Mouse (Mus musculus): Measurements from ENCODE around the gene Dock11. TPM values are rescaled to one million over a fixed set of nuclear protein-coding genes. Genes with fewer than 3 reads are reported as not detected.

The Dock11 gene
- polyA plus RNA-seq, 1 experiment from 2014 or later = 28.6 TPM

- Histone ChIP-seq H3K4me3 (replicated peaks) (no peak overlapping the region), H3K27ac (no peak overlapping the region), H3K27me3 (no peaks in the 10 kb centered on the region), H3K9me3 (no peaks in the 10 kb centered on the region), H3K36me3 (replicated peaks) (no peaks in the 10 kb centered on the region), H3K4me1 (no peaks in the 10 kb centered on the region), H3K9ac (no peak overlapping the region), H3K4me2 (no peak overlapping the region)
- 91% methylated on average over 3 of the region's 3 CpGs for WGBS
- no peak for ATAC-seq (ENCODE audit: low FRiP score)
Observed at GRCm38 (mm10) chrX:35920096-35920607, 31.5 kb downstream of the Dock11 start.

GRCm38 (mm10) chrX:35921922-35922321, 33.3 kb downstream of the Dock11 start:
- Histone ChIP-seq H3K9ac (no peak overlapping the region), H3K36me3 (replicated peaks) (no peaks in the 10 kb centered on the region), H3K4me1 (no peaks in the 10 kb centered on the region), H3K27me3 (no peaks in the 10 kb centered on the region), H3K9me3 (no peaks in the 10 kb centered on the region), H3K27ac (no peak overlapping the region), H3K4me3 (replicated peaks) (no peak overlapping the region), H3K4me2 (no peak overlapping the region)
- WGBS = 92% methylated on average over 3 of the region's 3 CpGs
- ATAC-seq (ENCODE audit: low FRiP score) = no peak

GRCm38 (mm10) chrX:35924705-35925264, 36.2 kb downstream of the Dock11 start:
- 83% methylated on average over 1 of the region's 1 CpGs for WGBS
- no peak for ATAC-seq (ENCODE audit: low FRiP score)

GRCm38 (mm10) chrX:35930094-35930933, 41.7 kb downstream of the Dock11 start:
- H3K27me3 ChIP-seq = no peaks in the 10 kb centered on the region
- no peak overlapping the region for H3K4me2 ChIP-seq
- no peaks in the 10 kb centered on the region for H3K4me1 ChIP-seq
- H3K9ac ChIP-seq = no peak overlapping the region
- H3K27ac ChIP-seq = no peak overlapping the region
- WGBS = 88% methylated on average over 9 of the region's 9 CpGs
- ATAC-seq (ENCODE audit: low FRiP score) = no peak
- no peaks in the 10 kb centered on the region for H3K36me3 ChIP-seq (replicated peaks)
- no peak overlapping the region for H3K4me3 ChIP-seq (replicated peaks)
- H3K9me3 ChIP-seq = no peaks in the 10 kb centered on the region

More at GRCm38 (mm10) chrX:35924705-35925264, 36.2 kb downstream of the Dock11 start:
- Histone ChIP-seq H3K4me2 (no peak overlapping the region), H3K9ac (no peak overlapping the region), H3K27me3 (no peaks in the 10 kb centered on the region), H3K4me1 (no peaks in the 10 kb centered on the region), H3K36me3 (replicated peaks) (no peaks in the 10 kb centered on the region), H3K27ac (no peak overlapping the region), H3K9me3 (no peaks in the 10 kb centered on the region), H3K4me3 (replicated peaks) (no peak overlapping the region)

- H3K9ac ChIP-seq = no peak overlapping the region
- no peaks in the 10 kb centered on the region for H3K36me3 ChIP-seq (replicated peaks)
- WGBS = 86% methylated on average over 3 of the region's 3 CpGs
- H3K27me3 ChIP-seq = no peaks in the 10 kb centered on the region
- H3K27ac ChIP-seq = no peak overlapping the region
- ATAC-seq (ENCODE audit: low FRiP score) = no peak
- no peaks in the 10 kb centered on the region for H3K9me3 ChIP-seq
- no peaks in the 10 kb centered on the region for H3K4me1 ChIP-seq
- no peak overlapping the region for H3K4me2 ChIP-seq
- no peak overlapping the region for H3K4me3 ChIP-seq (replicated peaks)
Observed at GRCm38 (mm10) chrX:35930934-35931406, 42.3 kb downstream of the Dock11 start.

GRCm38 (mm10) chrX:35931945-35932344, 43.3 kb downstream of the Dock11 start:
- H3K27me3 ChIP-seq = no peaks in the 10 kb centered on the region
- no peak overlapping the region for H3K9ac ChIP-seq
- H3K4me1 ChIP-seq = no peaks in the 10 kb centered on the region
- H3K9me3 ChIP-seq = no peaks in the 10 kb centered on the region
- no peak overlapping the region for H3K27ac ChIP-seq
- ATAC-seq (ENCODE audit: low FRiP score) = no peak
- no peak overlapping the region for H3K4me3 ChIP-seq (replicated peaks)
- 67% methylated on average over 1 of the region's 1 CpGs for WGBS
- no peak overlapping the region for H3K4me2 ChIP-seq
- H3K36me3 ChIP-seq (replicated peaks) = no peaks in the 10 kb centered on the region

GRCm38 (mm10) chrX:35932952-35933351, 44.3 kb downstream of the Dock11 start:
- no peaks in the 10 kb centered on the region for H3K36me3 ChIP-seq (replicated peaks)
- ATAC-seq (ENCODE audit: low FRiP score) = no peak
- H3K9ac ChIP-seq = no peak overlapping the region
- H3K4me3 ChIP-seq (replicated peaks) = no peak overlapping the region
- no peaks in the 10 kb centered on the region for H3K4me1 ChIP-seq
- no peak overlapping the region for H3K27ac ChIP-seq
- no peak overlapping the region for H3K4me2 ChIP-seq
- no peaks in the 10 kb centered on the region for H3K9me3 ChIP-seq
- H3K27me3 ChIP-seq = no peaks in the 10 kb centered on the region

- no peak for ATAC-seq (ENCODE audit: low FRiP score)
- Histone ChIP-seq H3K36me3 (replicated peaks) (no peaks in the 10 kb centered on the region), H3K9me3 (no peaks in the 10 kb centered on the region), H3K9ac (no peak overlapping the region), H3K4me1 (no peaks in the 10 kb centered on the region), H3K27ac (no peak overlapping the region), H3K27me3 (no peaks in the 10 kb centered on the region), H3K4me2 (no peak overlapping the region), H3K4me3 (replicated peaks) (no peak overlapping the region)
- 79% methylated on average over 5 of the region's 5 CpGs for WGBS
Observed at GRCm38 (mm10) chrX:35938112-35938511, 49.5 kb downstream of the Dock11 start.

GRCm38 (mm10) chrX:35946394-35946793, 57.8 kb downstream of the Dock11 start:
- Histone ChIP-seq H3K9ac (no peak overlapping the region), H3K4me1 (no peaks in the 10 kb centered on the region), H3K36me3 (replicated peaks) (no peaks in the 10 kb centered on the region), H3K4me2 (no peak overlapping the region), H3K27ac (no peak overlapping the region), H3K9me3 (no peaks in the 10 kb centered on the region), H3K27me3 (no peaks in the 10 kb centered on the region), H3K4me3 (replicated peaks) (no peak overlapping the region)
- 74% methylated on average over 1 of the region's 1 CpGs for WGBS
- no peak for ATAC-seq (ENCODE audit: low FRiP score)

- Histone ChIP-seq H3K4me2 (no peak overlapping the region), H3K9me3 (no peaks in the 10 kb centered on the region), H3K27me3 (no peaks in the 10 kb centered on the region), H3K4me1 (no peaks in the 10 kb centered on the region), H3K27ac (no peak overlapping the region), H3K4me3 (replicated peaks) (no peak overlapping the region), H3K36me3 (replicated peaks) (no peaks in the 10 kb centered on the region), H3K9ac (no peak overlapping the region)
- 92% methylated on average over 4 of the region's 4 CpGs for WGBS
- ATAC-seq (ENCODE audit: low FRiP score) = no peak
Observed at GRCm38 (mm10) chrX:35950135-35950534, 61.5 kb downstream of the Dock11 start.

- Histone ChIP-seq H3K36me3 (replicated peaks) (0 out of 2 replicates have a peak, but pooled peaks cover 2% of the 10 kb centered on the region), H3K4me2 (no peak overlapping the region), H3K27ac (no peak overlapping the region), H3K27me3 (no peaks in the 10 kb centered on the region), H3K4me3 (replicated peaks) (no peak overlapping the region), H3K9ac (no peak overlapping the region), H3K4me1 (no peaks in the 10 kb centered on the region), H3K9me3 (no peaks in the 10 kb centered on the region)
- WGBS = 67% methylated on average over 3 of the region's 3 CpGs
- ATAC-seq (ENCODE audit: low FRiP score) = no peak
Observed at GRCm38 (mm10) chrX:35951945-35952344, 63.3 kb downstream of the Dock11 start.

GRCm38 (mm10) chrX:35952521-35953095, 64.0 kb downstream of the Dock11 start:
- WGBS = 90% methylated on average over 4 of the region's 4 CpGs
- H3K9me3 ChIP-seq = no peaks in the 10 kb centered on the region
- no peak overlapping the region for H3K9ac ChIP-seq
- H3K27me3 ChIP-seq = no peaks in the 10 kb centered on the region
- no peak overlapping the region for H3K27ac ChIP-seq
- no peak overlapping the region for H3K4me2 ChIP-seq
- no peak for ATAC-seq (ENCODE audit: low FRiP score)
- H3K36me3 ChIP-seq (replicated peaks) = 0 out of 2 replicates have a peak, but pooled peaks cover 2% of the 10 kb centered on the region
- no peaks in the 10 kb centered on the region for H3K4me1 ChIP-seq
- H3K4me3 ChIP-seq (replicated peaks) = no peak overlapping the region

Data from forebrain, embryonic 12.5 days (tissue).